Mouse (Mus musculus): ENCODE data around the gene Rasef.

- TF ChIP-seq CTCF (IDR thresholded peaks at IDR 0.05; ENCODE audit: low read depth), result no peak
- TF ChIP-seq EP300 (optimal IDR thresholded peaks at IDR 0.05), result no peak
These were observed 18.8 kb downstream of the Rasef start for GRCm38 (mm10) chr4:73772028-73772427.

All from stomach, postnatal 0 days (tissue).